Mouse (Mus musculus) kidney, adult 2 months (tissue): ENCODE measurements around the gene Cpsf2.

Source experiments
- CTCF ChIP-seq: fragments of 200-500 bp; conservative IDR thresholded peaks from 2 replicates; pipeline ENCODE4 v1.5.1; 2011; ENCODE audit warnings: low read depth, mild to moderate bottlenecking, control low read depth, low read length, moderate library complexity, mixed read lengths; ENCODE audit not compliant: insufficient read depth, insufficient read length
- POLR2A ChIP-seq: fragments of 200-500 bp; IDR thresholded peaks from one replicate; pipeline ENCODE4 v1.6.1; 2011; ENCODE audit warnings: low read depth, low read length, control low read depth

DNA sequence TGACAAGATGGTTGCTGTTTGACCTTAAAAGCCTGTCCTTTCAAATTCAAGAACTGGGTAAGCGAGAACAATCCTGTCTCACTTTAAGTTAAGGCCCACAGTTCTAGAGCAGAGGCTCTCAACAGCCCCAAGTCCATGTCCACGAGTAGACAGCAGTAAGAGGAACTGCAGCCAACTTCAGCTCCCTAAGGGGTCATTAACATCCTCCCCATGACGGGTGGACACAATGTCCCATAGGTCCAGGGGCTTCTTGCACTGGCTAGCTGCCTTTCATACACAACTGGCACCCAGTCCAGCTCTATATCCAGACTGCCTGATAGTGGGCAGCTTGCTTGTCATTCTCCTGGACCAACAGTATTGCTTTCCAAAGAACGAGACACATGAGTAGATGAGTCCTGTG lies 27.0 kb upstream of the Cpsf2 start:
- TF ChIP-seq CTCF (no peak), POLR2A (no peak)
